Mouse (Mus musculus) ES-E14 (cell line): Measurements from ENCODE around the gene Cep128. TPM values are rescaled to one million over a fixed set of nuclear protein-coding genes. Genes with fewer than 3 reads are reported as not detected.

ENCODE experiments used
- DNase-seq: peaks from one replicate; pipeline ENCODE4 v3.0.0-alpha.2; 2013; ENCODE audit warnings: low read depth, low spot score
- H3K27ac ChIP-seq: 2 replicates; pipeline ENCODE4 v1.5.1; 2012; ENCODE audit warnings: low read depth, mild to moderate bottlenecking, low read length, moderate library complexity, mixed read lengths; ENCODE audit not compliant: poor library complexity, insufficient read depth, severe bottlenecking
- H3K36me3 ChIP-seq: 2 replicates; pipeline ENCODE4 v1.6.1; 2012; ENCODE audit warnings: mild to moderate bottlenecking, low read length, moderate library complexity, mixed read lengths; ENCODE audit not compliant: control insufficient read depth, poor library complexity, insufficient read depth, severe bottlenecking
- H3K4me1 ChIP-seq, 2 experiments: fragments of 150-350 bp in 1 of 2; sonication (generic) in 1 of 2; 2 replicates each; pipeline ENCODE4 v1.6.1; 2012; ENCODE audit warnings: low read length in 2 of 2, mild to moderate bottlenecking in 1 of 2, mixed read lengths in 1 of 2; ENCODE audit not compliant: control insufficient read depth in 2 of 2, insufficient read depth in 2 of 2, poor library complexity in 1 of 2
- H3K4me3 ChIP-seq, 2 experiments: fragments of 150-350 bp in 1 of 2; sonication (generic) in 1 of 2; 2 replicates each; pipeline ENCODE4 v1.5.1; 2012; ENCODE audit warnings: low read length in 2 of 2, low read depth in 1 of 2, mild to moderate bottlenecking in 1 of 2, mixed read lengths in 1 of 2; ENCODE audit not compliant: insufficient read depth in 1 of 2, poor library complexity in 1 of 2, severe bottlenecking in 1 of 2
- H3K9ac ChIP-seq: 2 replicates; pipeline ENCODE4 v1.6.1; 2012; ENCODE audit warnings: low read depth, mild to moderate bottlenecking, low read length, mixed read lengths; ENCODE audit not compliant: poor library complexity, insufficient read depth, severe bottlenecking
- H3K9me3 ChIP-seq: fragments of 150-350 bp; sonication (generic); 2 replicates; pipeline ENCODE4 v1.6.1; 2012; ENCODE audit warnings: low read depth, mild to moderate bottlenecking, low read length; ENCODE audit not compliant: control insufficient read depth, insufficient read depth
- CHD2 ChIP-seq: IDR thresholded peaks from 2 replicates; pipeline ENCODE4 v1.6.1; 2014; ENCODE audit warnings: mild to moderate bottlenecking, low read depth, low read length, inconsistent platforms
- HCFC1 ChIP-seq: IDR thresholded peaks from 2 replicates; pipeline ENCODE4 v1.6.1; 2012; ENCODE audit warnings: low read length, inconsistent platforms, borderline replicate concordance; ENCODE audit not compliant: insufficient read depth
- MAFK ChIP-seq: IDR thresholded peaks from 2 replicates; pipeline ENCODE4 v1.6.1; 2014; ENCODE audit warnings: mild to moderate bottlenecking, low read depth, low read length, inconsistent platforms; ENCODE audit not compliant: insufficient read depth
- ZC3H11A ChIP-seq: IDR thresholded peaks from 2 replicates; pipeline ENCODE4 v1.6.1; 2012; ENCODE audit warnings: low read depth, mild to moderate bottlenecking, inconsistent platforms, low read length, borderline replicate concordance
- ZNF384 ChIP-seq: IDR thresholded peaks from 2 replicates; pipeline ENCODE4 v1.6.1; 2012; ENCODE audit warnings: low read depth, low read length, inconsistent platforms
- in situ Hi-C, 2 experiments: fragments of 600-800 bp; cut with MboI; formaldehyde crosslinking; loops; one replicate each; pipeline ENCODE4 v1.15.1; 2025; ENCODE audit warnings: low sequenced_read_pairs in 2 of 2, inconsistent platforms in 1 of 2; ENCODE audit not compliant: unreplicated experiment in 2 of 2
- total RNA-seq: library from RNA; depleted of rRNA; stranded (reverse); fragments of 300-350 nt; gene quantifications from 2 replicates; pipeline ENCODE4 v1.2.3, GENCODE M21; 2012

Cep128 gene
- total RNA-seq, 1 experiment: 10.1 TPM

DNA sequence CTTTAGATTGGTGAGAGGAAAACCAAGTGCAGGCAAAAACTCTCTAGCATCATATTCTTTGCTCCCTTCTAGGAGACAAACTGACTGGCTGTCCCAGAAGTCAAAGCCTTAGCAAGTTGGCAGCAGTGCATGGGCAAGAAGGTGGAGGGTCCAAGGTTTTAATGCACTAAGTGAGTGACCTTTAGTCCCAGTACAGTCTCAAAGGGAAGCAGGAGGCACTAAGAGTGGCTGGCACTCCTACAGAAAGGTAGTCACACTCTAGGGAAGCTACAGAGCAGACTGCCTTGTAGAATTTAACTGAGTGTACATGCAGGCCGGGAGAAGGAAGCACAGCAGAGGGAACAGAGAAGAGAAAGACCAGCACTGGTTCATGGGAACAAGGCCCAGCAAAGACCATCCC, 199.6 kb downstream of the Cep128 start:
- no peak for TF ChIP-seq HCFC1
- no peak for TF ChIP-seq ZNF384
- no peak for TF ChIP-seq ZC3H11A
- TF ChIP-seq MAFK: no peak
- no peak for TF ChIP-seq CHD2
- Histone ChIP-seq H3K4me1 (no peaks in the 10 kb centered on the region), H3K4me3 (no peak overlapping the region), H3K36me3 (no peaks in the 10 kb centered on the region), H3K9me3 (no peaks in the 10 kb centered on the region), H3K9ac (no peak overlapping the region), H3K27ac (no peak overlapping the region)
- no peak for DNase-seq
- in situ Hi-C loops: no loop called here

DNA sequence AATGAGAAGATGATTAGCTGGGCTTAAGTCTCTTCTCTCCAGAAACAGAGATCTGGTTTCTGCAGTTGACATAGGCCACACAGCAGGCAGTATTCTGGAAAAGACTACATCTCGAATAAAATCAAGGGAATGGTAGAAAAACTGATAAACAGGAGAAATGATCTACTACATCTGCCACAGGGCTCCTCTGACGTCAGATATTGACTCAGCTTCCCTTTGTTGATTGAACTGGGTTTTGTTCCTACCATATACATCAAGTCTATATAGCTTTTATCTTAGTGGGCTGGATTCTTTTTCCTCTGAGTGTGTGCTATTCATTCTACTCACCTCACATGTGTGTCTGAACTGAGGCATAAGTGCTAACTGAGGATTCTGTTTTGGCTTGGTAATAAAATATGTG, 200.3 kb downstream of the Cep128 start:
- no peak overlapping the region for H3K9ac ChIP-seq
- H3K27ac ChIP-seq: no peak overlapping the region
- TF ChIP-seq HCFC1: no peak
- no peak for TF ChIP-seq MAFK
- no peak for TF ChIP-seq CHD2
- no peak for TF ChIP-seq ZNF384
- no peak overlapping the region for H3K4me3 ChIP-seq
- H3K9me3 ChIP-seq: no peaks in the 10 kb centered on the region
- in situ Hi-C loops: no loop called here
- DNase-seq: no peak
- no peaks in the 10 kb centered on the region for H3K4me1 ChIP-seq
- no peaks in the 10 kb centered on the region for H3K36me3 ChIP-seq

- Histone ChIP-seq H3K4me3 (no peak overlapping the region), H3K4me1 (no peaks in the 10 kb centered on the region), H3K9me3 (no peaks in the 10 kb centered on the region), H3K27ac (no peak overlapping the region), H3K36me3 (no peaks in the 10 kb centered on the region), H3K9ac (no peak overlapping the region)
- DNase-seq: no peak
- in situ Hi-C loops: no loop called here
- TF ChIP-seq ZNF384 (no peak), MAFK (no peak), HCFC1 (no peak), CHD2 (no peak)
Measured at GRCm38 (mm10) chr12:91183304-91183855, 200.8 kb downstream of the Cep128 start.

- H3K9me3 ChIP-seq: no peaks in the 10 kb centered on the region
- no peak overlapping the region for H3K9ac ChIP-seq
- no peaks in the 10 kb centered on the region for H3K4me1 ChIP-seq
- no peak overlapping the region for H3K27ac ChIP-seq
- TF ChIP-seq HCFC1: no peak
- TF ChIP-seq ZNF384: no peak
- TF ChIP-seq ZC3H11A: no peak
- no peak for TF ChIP-seq MAFK
- no peak for TF ChIP-seq CHD2
- in situ Hi-C loops: no loop called here
- DNase-seq: no peak
- H3K36me3 ChIP-seq: no peaks in the 10 kb centered on the region
- no peak overlapping the region for H3K4me3 ChIP-seq
Measured at GRCm38 (mm10) chr12:91176808-91177526, 207.2 kb downstream of the Cep128 start.

GRCm38 (mm10) chr12:91171613-91172012, 212.6 kb downstream of the Cep128 start:
- H3K4me1 ChIP-seq: no peaks in the 10 kb centered on the region
- in situ Hi-C loops: no loop called here

More at GRCm38 (mm10) chr12:91171613-91172012, 212.6 kb downstream of the Cep128 start:
- H3K36me3 ChIP-seq: no peaks in the 10 kb centered on the region
- TF ChIP-seq CHD2 (no peak), MAFK (no peak), ZNF384 (no peak), HCFC1 (no peak), ZC3H11A (no peak)
- no peak overlapping the region for H3K9ac ChIP-seq
- DNase-seq: no peak
- no peak overlapping the region for H3K4me3 ChIP-seq
- H3K27ac ChIP-seq: no peak overlapping the region
- H3K9me3 ChIP-seq: no peaks in the 10 kb centered on the region
